Mouse (Mus musculus) CD4-positive, CD25-positive, alpha-beta regulatory T cell, adult 4 months (primary cell): Measurements from ENCODE around the gene RPS10-NUDT3. TPM values are rescaled to one million over a fixed set of nuclear protein-coding genes. Genes with fewer than 3 reads are reported as not detected.
"Not testable (repeated sequence)": the region's sequence is repeated elsewhere in the genome, so short reads cannot be mapped to it uniquely, and the experiment has no call there.

Experiments
- ATAC-seq: one replicate; pipeline ENCODE4 v1.8.0; 2017
- polyA plus RNA-seq, 2 experiments: library from polyadenylated mRNA; unstranded; fragments of 100-300 nt; shearing (Covaris generic); gene quantifications; one replicate each; pipeline ENCODE4 v1.2.1; 2017

The RPS10-NUDT3 gene
- polyA plus RNA-seq, 2 experiments from 2014 or later, result not detected

GRCm38 (mm10) chr17:27639851-27640250 is 4.8 kb upstream of the RPS10-NUDT3 start:
- not testable (repeated sequence) for ATAC-seq

- ATAC-seq, result no peak
Observed at GRCm38 (mm10) chr17:27638921-27639332, 3.9 kb upstream of the RPS10-NUDT3 start.

GRCm38 (mm10) chr17:27637333-27637732 is 2.3 kb upstream of the RPS10-NUDT3 start:
- no peak for ATAC-seq

- no peak for ATAC-seq
Observed at GRCm38 (mm10) chr17:27636132-27637020, 1.4 kb upstream of the RPS10-NUDT3 start, which contains the start of gene Rps10. Gene Rps10 (minus strand): TSS chr17:27636669.

- ATAC-seq, result peak; percentile 37
Observed at GRCm38 (mm10) chr17:27635575-27635903, 517 bp upstream of the RPS10-NUDT3 start.

GRCm38 (mm10) chr17:27629249-27630020 is 5.6 kb downstream of the RPS10-NUDT3 start:
- ATAC-seq, result peak; percentile 81

GRCm38 (mm10) chr17:27628376-27628775 is 6.6 kb downstream of the RPS10-NUDT3 start:
- no peak for ATAC-seq

- ATAC-seq, result no peak
Observed at GRCm38 (mm10) chr17:27627451-27627850, 7.6 kb downstream of the RPS10-NUDT3 start.

GRCm38 (mm10) chr17:27626681-27627080 is 8.3 kb downstream of the RPS10-NUDT3 start:
- ATAC-seq, result no peak

- no peak for ATAC-seq
Observed at GRCm38 (mm10) chr17:27625455-27626251, 9.4 kb downstream of the RPS10-NUDT3 start.

- ATAC-seq, result peak; percentile 94
Observed at GRCm38 (mm10) chr17:27623360-27624326, 11.4 kb downstream of the RPS10-NUDT3 start, which contains the start of gene Nudt3. Gene Nudt3 (minus strand): TSS chr17:27623495.

GRCm38 (mm10) chr17:27622611-27623359 is 12.2 kb downstream of the RPS10-NUDT3 start:
- ATAC-seq, result peak; percentile 29

GRCm38 (mm10) chr17:27621705-27622531 is 13.1 kb downstream of the RPS10-NUDT3 start:
- no peak for ATAC-seq

- ATAC-seq, result no peak
Observed at GRCm38 (mm10) chr17:27621161-27621560, 13.9 kb downstream of the RPS10-NUDT3 start.

- no peak for ATAC-seq
Observed at GRCm38 (mm10) chr17:27615388-27615787, 19.6 kb downstream of the RPS10-NUDT3 start.

- ATAC-seq, result no peak
Observed at GRCm38 (mm10) chr17:27613016-27613415, 22.0 kb downstream of the RPS10-NUDT3 start.

- no peak for ATAC-seq
Observed at GRCm38 (mm10) chr17:27611994-27612393, 23.0 kb downstream of the RPS10-NUDT3 start.

- ATAC-seq, result no peak
Observed at GRCm38 (mm10) chr17:27611519-27611884, 23.5 kb downstream of the RPS10-NUDT3 start.

GRCm38 (mm10) chr17:27610679-27611518 is 24.1 kb downstream of the RPS10-NUDT3 start:
- ATAC-seq, result no peak
